Mouse (Mus musculus): ENCODE measurements around the gene Csl. TPM values are rescaled to one million over a fixed set of nuclear protein-coding genes. Genes with fewer than 3 reads are reported as not detected.

The Csl gene
- not detected for polyA plus RNA-seq (2014; fragmentation: Illumina TruSeq; extraction: RNeasy Lipid Tissue Mini Kit (QIAGEN cat#74804); ENCODE audit: insufficient read depth, low read depth, low replicate concordance)

GRCm38 (mm10) chr10:99759558-99759957 lies at the start of gene Csl:
TSS of gene Csl (minus strand) at chr10:99759658.

